ENCODE assay signal across 19 mouse cellular contexts in genomic region chr12:108260950-108261349, GRCm38 (mm10). TPM values are rescaled to one million over a fixed set of nuclear protein-coding genes. Genes with fewer than 3 reads are reported as not detected.
DNase-seq lines count a peak whose midpoint lies in the region; ATAC-seq lines count a peak whose summit lies in the region.
"Had no signal": no experiment of that assay in that cellular context is flagged by ENCODE, and none has a peak within 500 bp of the region (broad histone marks: within the 10 kb centered on the region; RNA-seq: fewer than 3 reads in every experiment).

No protein-coding gene starts in this region.

- H3K9ac ChIP-seq in hindbrain, embryonic 13.5 days, result no peak overlapping the region
- H3K9ac ChIP-seq in hindbrain, embryonic 16.5 days (ENCODE audit: low read depth, low read length), result no peak overlapping the region
- H3K9ac ChIP-seq: embryonic facial prominence, embryonic 15.5 days; heart, embryonic 15.5 days; hindbrain, embryonic 14.5 days had no signal

- H3K27ac ChIP-seq in heart, embryonic 10.5 days, result peak overlapping the region; percentile 57
- H3K27ac ChIP-seq in hindbrain, embryonic 13.5 days, result 0 out of 2 replicates have a peak overlapping the region, but pooled peaks have one; percentile 32
- H3K27ac ChIP-seq in hindbrain, embryonic 16.5 days (ENCODE audit: low read depth, low read length), result no peak overlapping the region
- H3K27ac ChIP-seq: embryonic facial prominence, embryonic 15.5 days; heart, embryonic 15.5 days; hindbrain, embryonic 14.5 days had no signal

- WGBS in heart, embryonic 10.5 days, result 61% methylated on average over 12 of the region's 12 CpGs
- WGBS in hindbrain, embryonic 13.5 days, result 72% methylated on average over 12 of the region's 12 CpGs
- WGBS in hindbrain, embryonic 16.5 days, result 72% methylated on average over 12 of the region's 12 CpGs

- peaks cover 96% of the 10 kb centered on the region for H3K4me1 ChIP-seq in heart, embryonic 10.5 days
- H3K4me1 ChIP-seq in hindbrain, embryonic 13.5 days (replicated peaks), result peaks cover 95% of the 10 kb centered on the region
- peaks cover 53% of the 10 kb centered on the region for H3K4me1 ChIP-seq in hindbrain, embryonic 16.5 days (ENCODE audit: control insufficient read depth, insufficient read depth, low read depth, low read length)

- no peak overlapping the region for H3K4me2 ChIP-seq in hindbrain, embryonic 13.5 days
- H3K4me2 ChIP-seq in hindbrain, embryonic 16.5 days (ENCODE audit: low read length), result no peak overlapping the region
- H3K4me2 ChIP-seq: embryonic facial prominence, embryonic 15.5 days; heart, embryonic 15.5 days; hindbrain, embryonic 14.5 days had no signal

- no peak for DNase-seq in heart, embryonic 10.5 days (ENCODE audit: low spot score)
- DNase-seq in heart, adult 11 months, result no peak
- DNase-seq in retina, embryonic 14.5 days (ENCODE audit: low spot score), result peak; percentile 62
- DNase-seq in layer of hippocampus, adult 9-11 months, result no peak
- DNase-seq: adrenal gland, adult 8-10 months; adrenal gland, postnatal 36 days; cerebellum, adult 8-10 months; cerebellum, postnatal 36 days; gastrocnemius, postnatal 10 days; heart, postnatal 14 days; kidney, adult 11 months; kidney, adult 9 months had no signal

- H3K9me3 ChIP-seq in heart, embryonic 10.5 days, result no peaks in the 10 kb centered on the region
- H3K9me3 ChIP-seq in hindbrain, embryonic 13.5 days, result no peaks in the 10 kb centered on the region
- no peaks in the 10 kb centered on the region for H3K9me3 ChIP-seq in hindbrain, embryonic 16.5 days (ENCODE audit: control insufficient read depth, low read length)
- H3K9me3 ChIP-seq: embryonic facial prominence, embryonic 15.5 days; heart, embryonic 15.5 days had no signal

- ATAC-seq in hindbrain, embryonic 13.5 days (ENCODE audit: low FRiP score), result no peak
- ATAC-seq in hindbrain, embryonic 16.5 days, result no peak
- ATAC-seq: forebrain, embryonic 16.5 days had no signal

- no peaks in the 10 kb centered on the region for H3K27me3 ChIP-seq in heart, embryonic 10.5 days (ENCODE audit: insufficient read depth, poor library complexity, severe bottlenecking)
- H3K27me3 ChIP-seq in hindbrain, embryonic 13.5 days, result no peaks in the 10 kb centered on the region
- no peaks in the 10 kb centered on the region for H3K27me3 ChIP-seq in hindbrain, embryonic 16.5 days (replicated peaks; ENCODE audit: control insufficient read depth, insufficient read depth, low read length)
- H3K27me3 ChIP-seq: embryonic facial prominence, embryonic 15.5 days; heart, embryonic 15.5 days had no signal

- H3K36me3 ChIP-seq in heart, embryonic 10.5 days, result no peaks in the 10 kb centered on the region
- no peaks in the 10 kb centered on the region for H3K36me3 ChIP-seq in hindbrain, embryonic 13.5 days
- no peaks in the 10 kb centered on the region for H3K36me3 ChIP-seq in hindbrain, embryonic 16.5 days (ENCODE audit: control insufficient read depth, insufficient read depth, low read length)
- H3K36me3 ChIP-seq: embryonic facial prominence, embryonic 15.5 days; heart, embryonic 15.5 days had no signal

- no peak overlapping the region for H3K4me3 ChIP-seq in heart, embryonic 10.5 days
- no peak overlapping the region for H3K4me3 ChIP-seq in hindbrain, embryonic 13.5 days
- no peak overlapping the region for H3K4me3 ChIP-seq in hindbrain, embryonic 16.5 days (ENCODE audit: low read length)
- H3K4me3 ChIP-seq: embryonic facial prominence, embryonic 15.5 days; erythroblast, embryonic 14.5 days; heart, embryonic 15.5 days had no signal

RNA-seq across cellular contexts. Expression of gene Ccdc85c, which starts 14.3 kb away (rescaled TPM):
- polyA plus RNA-seq in heart, embryonic 10.5 days (2016; fragmentation: Nextera tagmentation; extraction: Ambion mirVana), result 5.7 and 6.7 TPM in 2 replicates
- 17.3 and 17.7 TPM in 2 replicates for polyA plus RNA-seq in hindbrain, embryonic 13.5 days (2015; fragmentation: Nextera tagmentation; extraction: Ambion mirVana)
- polyA plus RNA-seq in hindbrain, embryonic 16.5 days (2015; fragmentation: Nextera tagmentation; extraction: Ambion mirVana), result 7.5 and 10.2 TPM in 2 replicates

RNA-seq across cellular contexts. Expression of gene Hhipl1, which starts 45.1 kb away (rescaled TPM):
- 0.28 and 0.64 TPM in 2 replicates for polyA plus RNA-seq in heart, embryonic 10.5 days (2016; fragmentation: Nextera tagmentation; extraction: Ambion mirVana)
- 1.5 and 1.6 TPM in 2 replicates for polyA plus RNA-seq in hindbrain, embryonic 13.5 days (2015; fragmentation: Nextera tagmentation; extraction: Ambion mirVana)
- 2.6 and 2.9 TPM in 2 replicates for polyA plus RNA-seq in hindbrain, embryonic 16.5 days (2015; fragmentation: Nextera tagmentation; extraction: Ambion mirVana)
- polyA plus RNA-seq: erythroblast, embryonic 14.5 days had no signal
